Mouse (Mus musculus) embryonic facial prominence, embryonic 14.5 days (tissue): ENCODE measurements around the gene Mon2. TPM values are rescaled to one million over a fixed set of nuclear protein-coding genes. Genes with fewer than 3 reads are reported as not detected.
A peak's percentile ranks its signal among the peaks of the same experiment; 100 is the strongest.
"Not testable (repeated sequence)": the region's sequence is repeated elsewhere in the genome, so short reads cannot be mapped to it uniquely, and the experiment has no call there.

ENCODE experiments used
- ATAC-seq: fragments of 200-750 bp; cut with Nextera tagmentation; 2 replicates; pipeline ENCODE4 v1.8.0; 2017; ENCODE audit warnings: low read depth, moderate number of reproducible peaks, moderate TSS enrichment
- DNase-seq: peaks from one replicate; pipeline ENCODE4 v3.0.0-alpha.2; 2015; ENCODE audit warnings: low spot score
- H3K27ac ChIP-seq: fragments of 300-500 bp; sonication (generic); replicated peaks from 2 replicates; pipeline ENCODE4 v1.5.1; 2014; ENCODE audit warnings: low read depth, mild to moderate bottlenecking, low read length, moderate library complexity
- H3K27me3 ChIP-seq: fragments of 300-500 bp; sonication (generic); replicated peaks from 2 replicates; pipeline ENCODE4 v1.6.1; 2014; ENCODE audit warnings: low read length; ENCODE audit not compliant: control insufficient read depth, insufficient read depth
- H3K36me3 ChIP-seq: fragments of 300-500 bp; sonication (generic); 2 replicates; pipeline ENCODE4 v1.6.1; 2014; ENCODE audit warnings: low read length, mixed read lengths; ENCODE audit not compliant: control insufficient read depth, insufficient read depth
- H3K4me1 ChIP-seq: fragments of 300-500 bp; sonication (generic); 2 replicates; pipeline ENCODE4 v1.6.1; 2014; ENCODE audit warnings: antibody characterized with exemption, low read length; ENCODE audit not compliant: control insufficient read depth, insufficient read depth
- H3K4me2 ChIP-seq: fragments of 300-500 bp; sonication (generic); 2 replicates; pipeline ENCODE4 v1.6.1; 2014; ENCODE audit warnings: low read depth, mild to moderate bottlenecking, low read length, moderate library complexity, mixed read lengths
- H3K4me3 ChIP-seq: fragments of 300-500 bp; sonication (generic); 2 replicates; pipeline ENCODE4 v1.5.1; 2014; ENCODE audit warnings: low read depth, mild to moderate bottlenecking, low read length
- H3K9ac ChIP-seq: fragments of 300-500 bp; sonication (generic); 2 replicates; pipeline ENCODE4 v1.6.1; 2014; ENCODE audit warnings: low read depth, mild to moderate bottlenecking, low read length, moderate library complexity, mixed read lengths
- H3K9me3 ChIP-seq: fragments of 300-500 bp; sonication (generic); 2 replicates; pipeline ENCODE4 v1.6.1; 2016; ENCODE audit warnings: low read length; ENCODE audit not compliant: control insufficient read depth
- WGBS: fragments of 180-500 bp; shearing (Covaris S2); extraction: QIAGEN DNeasy Blood & Tissue Kit; methylation state at CpG from one replicate; pipeline ENCODE4 v1.1.7; 2014; 5-methylcytosine and 5-hydroxymethylcytosine counted together
- polyA plus RNA-seq: library from polyadenylated mRNA; unstranded; fragments of >200 nt; fragmentation: Nextera tagmentation; extraction: Ambion mirVana; gene quantifications from 2 replicates; pipeline ENCODE4 v1.2.1, GENCODE M21; 2014

Mon2 gene
- polyA plus RNA-seq, 1 experiment from 2014 or later, result 44.5 TPM

- Histone ChIP-seq H3K4me2 (no peak overlapping the region), H3K9me3 (no peaks in the 10 kb centered on the region)
- no peak for ATAC-seq
Measured at GRCm38 (mm10) chr10:122973241-122973640, 103.1 kb downstream of the Mon2 start.

GRCm38 (mm10) chr10:122970188-122970587 lies 106.1 kb downstream of the Mon2 start:
- Histone ChIP-seq H3K36me3 (no peaks in the 10 kb centered on the region), H3K27ac (no peak overlapping the region), H3K9ac (no peak overlapping the region), H3K9me3 (no peaks in the 10 kb centered on the region), H3K27me3 (no peaks in the 10 kb centered on the region), H3K4me1 (no peaks in the 10 kb centered on the region), H3K4me3 (no peak overlapping the region), H3K4me2 (no peak overlapping the region)
- DNase-seq (no peak), ATAC-seq (no peak)
- 89% methylated on average over 7 of the region's 7 CpGs for WGBS

More at GRCm38 (mm10) chr10:122973241-122973640, 103.1 kb downstream of the Mon2 start:
- no peak overlapping the region for H3K9ac ChIP-seq
- H3K4me3 ChIP-seq, result no peak overlapping the region
- no peak overlapping the region for H3K27ac ChIP-seq
- no peaks in the 10 kb centered on the region for H3K36me3 ChIP-seq
- no peak for DNase-seq
- H3K4me1 ChIP-seq, result no peaks in the 10 kb centered on the region
- no peaks in the 10 kb centered on the region for H3K27me3 ChIP-seq

GRCm38 (mm10) chr10:122966421-122966820 lies 109.9 kb downstream of the Mon2 start:
- no peak overlapping the region for H3K4me2 ChIP-seq
- H3K9ac ChIP-seq, result no peak overlapping the region
- H3K4me1 ChIP-seq, result peaks cover 14% of the 10 kb centered on the region; the same call in 1 of the 2 replicates
- no peak overlapping the region for H3K4me3 ChIP-seq
- WGBS, result 60% methylated on average over 7 of the region's 7 CpGs
- no peaks in the 10 kb centered on the region for H3K27me3 ChIP-seq
- no peak for ATAC-seq
- no peaks in the 10 kb centered on the region for H3K36me3 ChIP-seq
- H3K9me3 ChIP-seq, result no peaks in the 10 kb centered on the region
- no peak for DNase-seq
- no peak overlapping the region for H3K27ac ChIP-seq

GRCm38 (mm10) chr10:122965650-122966049 lies 110.7 kb downstream of the Mon2 start:
- H3K4me1 ChIP-seq, result peaks cover 14% of the 10 kb centered on the region; the same call in 1 of the 2 replicates
- H3K27ac ChIP-seq, H3K9ac ChIP-seq, H3K4me3 ChIP-seq, H3K4me2 ChIP-seq, H3K27me3 ChIP-seq, H3K36me3 ChIP-seq, H3K9me3 ChIP-seq, DNase-seq, ATAC-seq: not testable (repeated sequence)
- 89% methylated on average over 4 of the region's 5 CpGs for WGBS

- peak overlapping the region; percentile 47 for H3K4me2 ChIP-seq
- 0 out of 2 replicates have a peak overlapping the region, but pooled peaks have one; percentile 13 for H3K27ac ChIP-seq
- H3K9me3 ChIP-seq, result peaks cover 9% of the 10 kb centered on the region; the same call in 1 of the 2 replicates
- H3K9ac ChIP-seq, result peak overlapping the region; percentile 59; the same call in 1 of the 2 replicates
- H3K36me3 ChIP-seq, result no peaks in the 10 kb centered on the region
- no peak for ATAC-seq
- H3K4me1 ChIP-seq, result peaks cover 14% of the 10 kb centered on the region; the same call in 1 of the 2 replicates
- 23% methylated on average over 4 of the region's 4 CpGs for WGBS
- DNase-seq, result no peak
- no peaks in the 10 kb centered on the region for H3K27me3 ChIP-seq
- H3K4me3 ChIP-seq, result no peak overlapping the region
Measured at GRCm38 (mm10) chr10:122964241-122964636, 112.1 kb downstream of the Mon2 start.

- H3K4me1 ChIP-seq, result peaks cover 14% of the 10 kb centered on the region; the same call in 1 of the 2 replicates
- peak overlapping the region; percentile 59 for H3K9ac ChIP-seq
- no peaks in the 10 kb centered on the region for H3K36me3 ChIP-seq
- H3K27ac ChIP-seq, result 0 out of 2 replicates have a peak overlapping the region, but pooled peaks have one; percentile 13
- peak overlapping the region; percentile 16 for H3K4me3 ChIP-seq
- peak overlapping the region; percentile 47 for H3K4me2 ChIP-seq
- WGBS, result 5% methylated on average over 21 of the region's 21 CpGs
- no peaks in the 10 kb centered on the region for H3K27me3 ChIP-seq
- ATAC-seq (0 out of 2 replicates have a peak, but pooled peaks have one; percentile 28), DNase-seq (peak; percentile 56)
- peaks cover 9% of the 10 kb centered on the region; the same call in 1 of the 2 replicates for H3K9me3 ChIP-seq
Measured at GRCm38 (mm10) chr10:122963463-122964240, 112.7 kb downstream of the Mon2 start.

- Histone ChIP-seq H3K9me3 (peaks cover 9% of the 10 kb centered on the region; the same call in 1 of the 2 replicates), H3K27me3 (no peaks in the 10 kb centered on the region), H3K27ac (no peak overlapping the region), H3K36me3 (no peaks in the 10 kb centered on the region), H3K9ac (no peak overlapping the region), H3K4me3 (no peak overlapping the region), H3K4me1 (peaks cover 14% of the 10 kb centered on the region; the same call in 1 of the 2 replicates), H3K4me2 (no peak overlapping the region)
- 71% methylated on average over 9 of the region's 9 CpGs for WGBS
- no peak for DNase-seq
- ATAC-seq, result no peak
Measured at GRCm38 (mm10) chr10:122962651-122963050, 113.7 kb downstream of the Mon2 start.

GRCm38 (mm10) chr10:122961494-122961893 lies 114.8 kb downstream of the Mon2 start:
- no peak for ATAC-seq
- H3K4me1 ChIP-seq, result peaks cover 14% of the 10 kb centered on the region; the same call in 1 of the 2 replicates
- peaks cover 9% of the 10 kb centered on the region; the same call in 1 of the 2 replicates for H3K9me3 ChIP-seq

More at GRCm38 (mm10) chr10:122961494-122961893, 114.8 kb downstream of the Mon2 start:
- no peaks in the 10 kb centered on the region for H3K27me3 ChIP-seq
- H3K27ac ChIP-seq, result no peak overlapping the region
- no peaks in the 10 kb centered on the region for H3K36me3 ChIP-seq
- no peak overlapping the region for H3K4me2 ChIP-seq
- H3K9ac ChIP-seq, result no peak overlapping the region
- H3K4me3 ChIP-seq, result no peak overlapping the region
- WGBS, result 59% methylated on average over 9 of the region's 9 CpGs
- DNase-seq, result peak; percentile 33
